Mouse (Mus musculus): Measurements from ENCODE around the gene Serf2.

Serf2 gene

GRCm38 (mm10) chr2:121505942-121506882 is 57.2 kb downstream of the Serf2 start, which contains the start of the genes Mfap1a and Wdr76:
TSS of gene Mfap1a (minus strand) at chr2:121506665.
TSS of gene Wdr76 (plus strand) at chr2:121506723.
- peak; percentile 94 for DNase-seq (ENCODE audit: low read depth, low spot score)

DNA sequence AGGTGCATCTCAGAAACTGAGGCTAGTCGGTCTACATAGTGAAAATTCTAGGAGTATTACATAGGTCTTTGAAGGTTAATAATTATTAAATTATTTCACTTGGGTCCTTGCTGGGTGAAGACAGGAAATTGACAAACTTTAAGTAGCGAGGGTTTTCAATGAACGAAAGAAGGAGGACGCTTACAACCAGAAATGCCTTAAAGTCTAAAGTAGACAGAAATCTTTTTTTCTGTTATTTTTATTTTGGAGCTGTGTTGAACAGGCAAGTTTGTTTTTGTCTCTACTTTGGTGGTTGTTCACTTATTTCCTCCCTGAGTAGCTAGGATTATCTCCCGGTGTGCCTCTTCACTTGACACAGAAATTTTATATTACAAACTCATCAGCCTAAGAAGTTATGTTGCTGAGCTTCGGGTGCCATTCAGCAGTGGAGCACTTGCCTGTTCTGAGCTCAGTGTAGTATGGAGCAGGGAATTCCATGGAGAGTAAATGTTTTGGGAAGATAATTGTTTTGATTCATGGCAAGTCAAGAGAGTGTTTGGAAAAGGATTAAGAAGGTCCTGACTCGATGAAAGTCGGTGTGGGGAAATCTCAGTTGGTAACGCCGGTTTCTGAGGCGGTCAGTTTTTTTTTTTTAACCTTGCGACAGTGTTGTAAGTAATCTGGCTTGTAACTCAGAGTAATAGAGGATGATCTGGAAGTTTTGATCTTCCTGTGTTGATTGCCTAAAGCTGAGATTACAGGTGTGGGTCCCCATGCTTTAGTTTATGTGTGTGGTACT is 58.4 kb downstream of the Serf2 start:
- DNase-seq (ENCODE audit: low read depth, low spot score): peak; percentile 46

Data from A20 (cell line).